Mouse (Mus musculus) neural tube, embryonic 10.5 days (tissue): ENCODE measurements around the gene Vmn1r125.
"Not testable (repeated sequence)": the region's sequence is repeated elsewhere in the genome, so short reads cannot be mapped to it uniquely, and the experiment has no call there.

Experiments used
- DNase-seq: peaks from one replicate; pipeline ENCODE4 v3.0.0-alpha.2; 2017; ENCODE audit warnings: low spot score; ENCODE audit errors: extremely low spot score

Vmn1r125 gene

DNA sequence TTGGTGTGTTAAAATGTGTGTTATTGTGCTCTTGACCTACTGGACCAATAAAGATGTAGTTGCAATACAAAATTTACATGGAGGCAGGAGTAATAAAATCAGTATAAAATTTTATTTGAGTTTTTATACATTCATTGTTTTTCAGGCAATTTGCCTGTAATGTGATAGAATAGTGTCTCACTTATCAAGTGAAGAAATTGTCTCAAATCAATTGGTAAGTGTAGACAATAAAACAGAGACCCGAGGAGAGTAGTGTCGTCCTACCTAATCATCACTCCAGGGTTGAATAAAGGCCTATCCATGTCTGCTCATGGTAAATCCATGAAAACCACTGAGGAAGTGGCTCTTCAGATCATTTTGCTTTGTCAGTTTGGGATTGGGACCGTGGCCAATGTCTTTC, at the start of gene Vmn1r125:
TSS of gene Vmn1r125 (plus strand) at position 301 of the 400 bp plus-strand sequence.
- DNase-seq, result not testable (repeated sequence)

DNA sequence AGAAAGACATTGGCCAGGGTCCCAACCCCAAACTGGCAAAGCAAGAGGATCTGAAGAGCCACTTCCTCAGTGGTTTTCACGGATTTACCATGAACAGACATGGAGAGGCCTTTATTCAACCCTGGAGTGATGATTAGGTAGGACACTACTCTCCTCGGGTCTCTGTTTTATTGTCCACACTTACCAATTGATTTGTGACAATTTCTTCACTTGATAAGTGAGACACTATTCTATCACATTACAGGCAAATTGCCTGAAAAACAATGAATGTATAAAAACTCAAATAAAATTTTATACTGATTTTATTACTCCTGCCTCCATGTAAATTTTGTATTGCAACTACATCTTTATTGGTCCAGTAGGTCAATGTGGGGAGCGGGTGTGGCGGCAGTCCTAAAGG, 11.5 kb upstream of the Vmn1r125 start, which contains the start of gene Vmn1r124:
TSS of gene Vmn1r124 (minus strand) at position 101 of the 400 bp plus-strand sequence.
- not testable (repeated sequence) for DNase-seq

DNA sequence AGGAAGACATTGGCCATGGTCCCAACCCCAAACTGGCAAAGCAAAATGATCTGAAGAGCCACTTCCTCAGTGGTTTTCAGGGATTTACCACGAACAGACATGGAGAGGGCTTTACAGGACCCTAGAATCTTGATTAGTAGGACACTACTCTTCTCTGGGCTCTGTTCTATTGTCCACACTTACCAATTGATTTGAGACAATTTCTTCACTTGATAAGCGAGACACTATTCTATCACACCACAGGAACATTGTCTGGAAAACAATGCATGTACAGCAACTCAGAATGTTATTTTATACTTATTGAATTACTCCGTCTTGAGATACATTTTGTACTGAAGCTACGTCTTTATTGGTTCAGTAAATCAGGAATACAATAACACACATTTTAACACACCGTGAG, 29.4 kb downstream of the Vmn1r125 start, which contains the start of gene Vmn1r126:
TSS of gene Vmn1r126 (minus strand) at position 101 of the 400 bp plus-strand sequence.
- not testable (repeated sequence) for DNase-seq

DNA sequence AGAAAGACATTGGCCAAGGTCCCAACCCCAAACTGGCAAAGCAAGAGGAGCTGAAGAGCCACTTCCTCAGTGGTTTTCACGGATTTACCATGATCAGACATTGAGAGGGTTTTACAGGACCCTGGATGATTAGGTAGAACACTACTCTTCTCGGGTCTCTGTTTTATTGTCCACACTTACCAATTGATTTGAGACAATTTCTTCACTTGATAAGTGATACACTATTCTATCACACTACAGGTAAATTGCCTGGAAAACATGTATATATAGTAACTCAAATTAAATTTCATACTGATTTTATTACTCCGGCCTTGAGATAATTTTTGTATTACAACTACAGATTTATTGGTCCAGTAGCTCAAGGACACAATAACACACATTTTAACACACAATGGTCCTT, 47.8 kb downstream of the Vmn1r125 start, which contains the start of gene Vmn1r127:
TSS of gene Vmn1r127 (minus strand) at position 101 of the 400 bp plus-strand sequence.
- not testable (repeated sequence) for DNase-seq
